Mouse (Mus musculus) forebrain, embryonic 14.5 days (tissue): ENCODE results near the gene Fxyd2. TPM values are rescaled to one million over a fixed set of nuclear protein-coding genes. Genes with fewer than 3 reads are reported as not detected.

Source experiments
- polyA plus RNA-seq: library from polyadenylated mRNA; unstranded; fragments of >200 nt; fragmentation: Nextera tagmentation; extraction: Ambion mirVana; gene quantifications from 2 replicates; pipeline ENCODE4 v1.2.1, GENCODE M21; 2014

The Fxyd2 gene
- polyA plus RNA-seq, 1 experiment from 2014 or later: 6.2 TPM

Other genes starting within 250 kb of the Fxyd2 start
- not detected in 2 replicates for gene BC049352, start 217.7 kb upstream of the Fxyd2 start, polyA plus RNA-seq
- gene Tmprss4, start 195.6 kb upstream of the Fxyd2 start, polyA plus RNA-seq: not detected in 2 replicates
- gene Il10ra, start 130.5 kb upstream of the Fxyd2 start, polyA plus RNA-seq: 0.43 and 0.57 TPM in 2 replicates
- 0.05 TPM in 1 of 2 replicates, not detected in the other for gene Tmprss13, start 80.6 kb upstream of the Fxyd2 start, polyA plus RNA-seq
- gene Fxyd6, start 29.5 kb upstream of the Fxyd2 start, polyA plus RNA-seq: 355 and 413 TPM in 2 replicates
- 11.3 and 15.0 TPM in 2 replicates for gene Dscaml1, start 27.0 kb downstream of the Fxyd2 start, polyA plus RNA-seq